Mouse (Mus musculus) heart, adult 8-10 months (tissue): Measurements from ENCODE around the gene Ifitm2. TPM values are rescaled to one million over a fixed set of nuclear protein-coding genes. Genes with fewer than 3 reads are reported as not detected.
"Not testable (repeated sequence)": the region's sequence is repeated elsewhere in the genome, so short reads cannot be mapped to it uniquely, and the experiment has no call there.

ENCODE experiments used
- DNase-seq: peaks from one replicate; pipeline ENCODE4 v3.0.0; 2022; ENCODE audit warnings: low spot score
- total RNA-seq, 4 experiments: library from RNA; stranded (reverse); gene quantifications; 2 replicates each; pipeline ENCODE4 v1.2.4; 2022

Gene Ifitm2
- total RNA-seq, 4 experiments from 2014 or later, result 86.2 to 101 (median 90.3) TPM

GRCm38 (mm10) chr7:140968710-140969109, 12.9 kb upstream of the Ifitm2 start:
- DNase-seq, result not testable (repeated sequence)

DNA sequence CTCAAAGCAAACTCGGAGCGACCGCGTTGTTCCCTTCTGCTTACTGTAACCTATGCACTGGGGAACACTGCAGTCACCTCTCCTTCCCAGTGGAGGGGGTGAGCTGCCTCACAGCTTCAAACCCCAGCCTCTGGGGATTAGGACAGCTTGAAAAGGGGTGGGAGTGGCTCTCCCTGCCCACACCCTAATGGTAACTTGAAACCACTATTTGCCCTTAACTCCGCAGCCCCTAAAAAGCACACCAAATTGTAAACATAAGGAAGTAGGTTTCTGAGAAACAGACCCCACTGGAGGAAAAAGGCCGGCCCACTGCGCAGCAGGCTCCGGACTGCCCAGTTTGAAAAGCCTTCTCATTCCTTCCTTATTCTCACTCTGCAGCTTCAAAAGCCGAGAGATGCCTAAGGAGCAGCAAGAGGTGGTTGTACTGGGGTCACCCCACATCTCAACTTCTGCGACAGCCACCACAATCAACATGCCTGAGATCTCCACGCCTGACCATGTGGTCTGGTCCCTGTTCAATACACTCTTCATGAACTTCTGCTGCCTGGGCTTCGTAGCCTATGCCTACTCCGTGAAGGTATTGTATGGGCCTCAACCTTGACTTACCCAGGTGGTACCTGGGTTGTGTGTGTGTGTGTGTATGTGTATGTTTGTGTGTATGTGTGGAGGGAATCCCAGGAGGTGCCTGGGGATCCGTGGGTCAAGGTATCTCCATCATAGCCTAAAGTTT, 12.2 kb upstream of the Ifitm2 start:
- no peak for DNase-seq

- DNase-seq, result no peak
These were observed 11.1 kb upstream of the Ifitm2 start, which contains the start of gene Ifitm1 for GRCm38 (mm10) chr7:140966921-140967320. TSS of gene Ifitm1 (plus strand) at chr7:140967221.

GRCm38 (mm10) chr7:140962733-140963132, 6.9 kb upstream of the Ifitm2 start:
- DNase-seq, result no peak

DNA sequence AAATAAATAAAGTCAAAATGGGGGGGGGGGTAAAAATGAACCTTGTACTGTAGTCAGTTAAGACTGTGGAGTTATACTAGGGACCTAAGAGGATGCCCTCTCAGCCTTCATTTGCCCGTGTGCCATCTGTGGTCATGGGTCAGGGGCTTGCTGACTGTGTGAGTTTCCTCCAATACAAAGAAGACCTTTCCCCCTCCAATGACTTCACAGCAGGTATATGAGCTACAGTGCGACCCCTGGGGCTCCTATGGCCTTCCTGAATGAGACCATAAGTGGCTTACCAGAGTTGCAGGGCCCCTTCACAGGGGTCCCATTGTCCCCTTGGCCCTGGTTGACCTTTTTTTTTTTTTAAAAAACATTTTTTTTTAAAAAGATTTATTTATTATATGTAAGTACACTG, 5.6 kb upstream of the Ifitm2 start:
- no peak for DNase-seq

DNA sequence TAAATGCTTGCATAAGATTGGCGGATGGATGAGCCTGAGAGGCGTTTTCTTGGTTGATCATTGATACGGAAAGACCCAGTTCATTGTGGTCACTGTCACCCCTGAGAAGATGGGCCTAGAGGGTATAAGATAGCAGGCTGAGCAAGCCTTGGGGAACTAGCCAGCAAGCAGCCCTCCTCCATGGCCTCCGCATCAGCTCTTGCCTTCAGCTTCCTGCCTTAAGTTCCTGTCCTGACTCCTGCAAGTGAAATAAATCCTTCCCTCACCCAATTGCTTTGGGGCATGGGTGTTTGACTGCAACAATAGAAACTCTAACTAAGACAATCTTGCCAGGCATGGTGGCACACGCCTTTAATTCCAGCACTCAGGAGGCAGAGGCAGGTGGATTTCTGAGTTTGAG, 4.2 kb upstream of the Ifitm2 start:
- DNase-seq, result no peak

DNA sequence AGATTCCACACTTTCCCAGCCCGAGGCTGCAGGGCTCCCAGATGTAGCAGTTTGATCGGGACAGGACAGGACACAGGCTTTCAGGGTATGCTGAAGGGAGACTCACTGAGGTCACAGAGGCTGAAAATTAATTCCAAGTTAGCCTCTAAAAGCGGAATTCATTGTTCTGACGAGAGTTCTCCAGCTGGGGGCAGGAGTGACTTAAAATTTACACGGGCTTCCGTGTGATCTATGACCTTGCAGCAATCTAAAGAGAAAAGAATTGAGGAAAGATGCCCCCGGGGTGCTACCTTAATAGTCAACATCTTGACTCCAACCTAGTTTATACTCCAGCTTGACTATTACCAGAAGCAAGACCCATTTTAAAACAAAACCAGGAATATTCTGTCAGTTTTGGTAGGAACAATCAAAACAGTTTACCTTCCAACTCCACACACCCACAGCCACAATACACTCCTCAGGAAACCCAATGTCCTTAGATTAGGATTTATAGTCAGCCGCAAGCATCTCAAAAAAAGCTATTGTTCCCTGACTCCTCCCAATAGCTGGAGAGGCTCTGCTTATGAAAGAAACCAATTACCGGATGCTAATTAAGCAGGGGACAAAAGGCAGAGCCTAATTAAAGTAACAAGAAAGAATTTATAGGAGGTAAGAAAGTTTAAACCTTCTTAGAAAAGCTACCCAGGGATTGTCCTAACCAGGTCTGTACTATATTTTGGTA, 3.6 kb upstream of the Ifitm2 start:
- peak; percentile 74 for DNase-seq

GRCm38 (mm10) chr7:140956556-140956869, 726 bp upstream of the Ifitm2 start:
- no peak for DNase-seq

DNA sequence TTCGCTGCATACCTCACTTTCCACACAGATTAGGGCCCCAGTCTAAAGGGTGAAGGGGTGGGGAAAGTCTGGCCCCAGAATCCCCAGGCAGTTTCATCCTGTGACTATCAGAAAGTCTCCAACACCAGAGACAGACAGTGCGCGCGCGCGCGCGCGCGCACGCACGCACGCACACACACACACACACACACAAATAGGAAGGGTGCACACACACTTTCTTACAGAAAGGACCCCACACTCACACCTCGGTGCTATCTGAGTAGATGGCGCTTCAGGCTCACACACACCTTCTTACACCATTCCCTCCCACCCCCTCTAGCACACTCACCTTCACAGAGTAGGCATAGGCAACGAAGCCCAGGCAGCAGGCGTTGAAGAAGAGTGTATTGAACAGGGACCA, 445 bp downstream of the Ifitm2 start:
- DNase-seq, result no peak

- DNase-seq, result no peak
These were observed 1.1 kb downstream of the Ifitm2 start for GRCm38 (mm10) chr7:140954733-140955071.

- DNase-seq, result no peak
These were observed 1.7 kb downstream of the Ifitm2 start for GRCm38 (mm10) chr7:140953800-140954732.

GRCm38 (mm10) chr7:140953133-140953532, 2.7 kb downstream of the Ifitm2 start:
- DNase-seq, result no peak

DNA sequence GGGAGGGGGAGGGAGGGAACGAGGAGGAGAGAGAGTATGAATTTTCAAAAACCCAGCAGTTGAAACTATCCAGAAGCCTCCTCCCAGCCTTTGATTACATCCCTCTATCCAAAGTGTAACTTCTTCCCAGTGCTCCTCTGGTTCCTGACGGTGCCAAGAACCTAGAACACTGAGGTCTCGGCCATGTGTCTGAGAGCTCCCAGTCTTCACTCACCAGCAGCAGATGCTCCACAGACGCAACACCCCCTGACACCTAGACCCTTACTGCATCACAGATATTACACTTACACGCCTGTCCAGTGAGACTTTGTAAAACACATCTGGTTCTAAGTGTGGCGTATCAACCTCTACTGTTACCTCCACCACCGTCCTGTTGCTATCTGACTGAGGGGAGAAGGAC, 3.3 kb downstream of the Ifitm2 start:
- no peak for DNase-seq

DNA sequence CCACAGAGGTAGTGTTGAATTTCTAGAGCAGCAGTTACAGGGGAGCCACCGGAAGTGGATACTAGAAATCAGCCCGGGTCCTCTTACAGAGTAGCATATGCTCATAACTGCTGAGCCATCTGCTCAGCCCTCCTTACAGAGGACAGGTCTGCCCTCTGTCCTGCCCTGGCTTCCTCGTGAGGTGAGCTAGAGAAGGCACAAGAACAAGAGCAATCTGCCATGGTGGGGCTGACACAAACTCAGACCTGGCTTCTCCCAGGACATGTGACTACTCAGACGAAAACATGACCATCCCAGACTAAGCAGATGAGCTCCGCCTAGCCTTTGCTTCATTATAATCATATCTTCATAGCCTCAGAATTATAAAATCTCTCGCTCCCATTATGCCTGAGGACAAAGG, 4.0 kb downstream of the Ifitm2 start:
- DNase-seq, result no peak

GRCm38 (mm10) chr7:140951051-140951450, 4.7 kb downstream of the Ifitm2 start:
- peak; percentile 71 for DNase-seq

DNA sequence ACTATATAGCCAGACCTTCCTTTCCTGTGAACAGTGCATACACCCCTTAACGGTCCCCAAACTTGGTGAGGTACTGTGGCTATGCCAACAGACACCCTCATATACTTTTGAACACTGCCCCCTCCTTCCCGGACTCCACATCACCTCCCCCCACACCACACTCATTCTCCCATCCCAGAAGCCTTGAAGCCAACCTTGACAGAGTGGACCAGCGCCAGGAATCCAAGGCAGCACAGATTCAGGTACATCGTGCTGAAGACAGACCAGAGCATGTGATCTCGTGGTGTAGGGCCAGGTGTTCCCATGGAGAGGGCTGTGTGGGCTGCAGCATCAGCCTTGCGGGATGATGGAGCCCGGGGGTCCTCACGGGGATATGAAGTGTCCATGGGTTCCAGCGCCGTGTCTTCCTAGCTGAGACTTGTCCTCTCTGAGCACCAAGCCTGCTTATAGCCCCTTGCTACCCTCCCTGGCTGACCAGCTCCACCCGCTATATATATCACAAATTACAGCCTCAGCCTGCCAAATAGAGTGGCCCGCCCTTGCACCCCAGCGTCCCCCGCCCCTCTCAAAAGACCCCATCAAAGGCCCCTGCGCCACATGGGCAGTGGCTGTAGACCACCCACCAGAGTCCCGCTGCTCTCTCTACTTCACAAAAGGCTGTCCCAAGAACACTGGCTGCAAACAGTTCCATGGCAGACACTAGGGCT, 5.8 kb downstream of the Ifitm2 start, which contains the start of gene Ifitm5:
Gene Ifitm5 (minus strand): TSS at position 468 of the 707 bp plus-strand sequence.
- DNase-seq, result no peak

- no peak for DNase-seq
These were observed 6.5 kb downstream of the Ifitm2 start for GRCm38 (mm10) chr7:140949255-140949654.

- no peak for DNase-seq
These were observed 7.6 kb downstream of the Ifitm2 start for GRCm38 (mm10) chr7:140948161-140948560.

DNA sequence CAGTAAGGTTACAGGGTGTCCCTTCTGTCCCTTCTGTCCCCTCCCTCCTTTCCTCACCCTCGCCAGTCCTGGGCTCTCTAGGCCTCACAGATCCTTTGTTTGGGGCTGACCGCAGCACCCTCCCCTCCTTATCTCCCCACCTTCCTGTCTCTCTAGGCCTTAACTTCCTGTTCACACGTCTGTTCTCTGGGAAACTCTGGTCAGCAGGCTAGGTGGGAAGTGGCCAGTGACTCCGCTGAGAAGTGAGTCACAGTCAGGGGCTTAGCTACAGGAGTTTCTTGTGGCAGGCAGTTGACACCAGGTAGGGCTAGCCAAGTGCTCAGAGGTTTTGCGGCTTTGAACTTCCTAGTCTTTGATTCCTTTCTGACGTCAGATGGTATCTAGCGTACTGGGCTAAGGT, 8.8 kb downstream of the Ifitm2 start:
- DNase-seq, result peak; percentile 62

DNA sequence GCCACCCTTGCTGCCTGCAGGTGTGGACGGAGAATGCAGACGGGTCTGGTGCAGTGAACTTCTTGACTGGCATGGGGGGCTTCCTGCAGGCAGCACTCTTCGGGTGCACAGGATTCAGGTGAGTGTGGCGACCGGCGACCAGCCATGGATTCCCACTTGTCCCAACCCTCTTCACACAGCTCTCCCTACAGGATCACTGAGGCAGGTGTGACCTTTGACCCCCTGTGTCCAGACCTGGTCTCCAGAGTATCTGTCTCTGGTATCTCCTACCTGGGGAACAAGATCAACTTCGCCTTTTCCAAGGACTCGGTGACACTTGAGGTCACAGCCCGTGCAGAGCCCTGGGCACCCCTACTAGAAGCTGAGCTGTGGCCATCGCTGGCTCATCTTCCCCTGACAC, 9.5 kb downstream of the Ifitm2 start:
- DNase-seq, result no peak

DNA sequence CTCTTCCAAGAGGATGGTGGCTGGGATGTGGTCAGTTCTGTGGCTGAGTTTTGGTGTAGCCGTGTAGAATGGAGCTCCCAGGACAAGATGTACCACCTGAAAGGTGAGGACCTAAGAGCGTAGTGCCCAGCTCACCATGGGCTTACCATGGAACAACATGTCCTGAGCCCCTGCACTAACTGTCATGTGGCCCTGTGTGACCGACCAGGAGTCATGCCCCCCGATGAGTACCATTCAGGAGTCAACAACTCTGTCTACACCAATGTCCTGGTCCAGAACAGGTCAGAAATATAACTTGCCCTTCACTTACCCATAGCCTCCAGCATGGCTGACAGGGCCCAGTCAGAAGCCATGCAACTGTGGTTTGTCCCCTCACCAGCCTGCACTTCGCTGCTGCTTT, 10.5 kb downstream of the Ifitm2 start:
- no peak for DNase-seq

DNA sequence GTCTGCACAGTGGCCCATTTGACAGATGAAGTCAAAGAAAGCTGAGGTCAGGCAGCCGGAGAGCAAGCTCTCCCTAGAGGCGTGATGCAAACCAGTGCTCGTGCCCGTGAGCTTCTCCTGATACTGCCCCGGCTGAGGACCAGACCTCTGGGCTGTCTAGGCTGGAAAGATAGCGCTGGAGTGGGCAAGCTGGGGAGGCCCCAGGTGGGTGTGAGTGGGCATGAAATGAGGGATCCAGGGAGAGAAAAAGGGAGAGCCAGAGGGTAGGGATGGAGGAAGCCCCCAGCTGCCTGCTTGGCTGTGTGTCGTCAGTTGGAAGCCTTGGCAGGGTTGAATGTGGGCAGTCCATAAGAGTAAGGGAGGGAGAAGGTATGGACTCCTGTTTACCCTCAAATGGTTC, 11.6 kb downstream of the Ifitm2 start:
- no peak for DNase-seq
